Mouse (Mus musculus): ENCODE data around the gene Dab1.

DNA sequence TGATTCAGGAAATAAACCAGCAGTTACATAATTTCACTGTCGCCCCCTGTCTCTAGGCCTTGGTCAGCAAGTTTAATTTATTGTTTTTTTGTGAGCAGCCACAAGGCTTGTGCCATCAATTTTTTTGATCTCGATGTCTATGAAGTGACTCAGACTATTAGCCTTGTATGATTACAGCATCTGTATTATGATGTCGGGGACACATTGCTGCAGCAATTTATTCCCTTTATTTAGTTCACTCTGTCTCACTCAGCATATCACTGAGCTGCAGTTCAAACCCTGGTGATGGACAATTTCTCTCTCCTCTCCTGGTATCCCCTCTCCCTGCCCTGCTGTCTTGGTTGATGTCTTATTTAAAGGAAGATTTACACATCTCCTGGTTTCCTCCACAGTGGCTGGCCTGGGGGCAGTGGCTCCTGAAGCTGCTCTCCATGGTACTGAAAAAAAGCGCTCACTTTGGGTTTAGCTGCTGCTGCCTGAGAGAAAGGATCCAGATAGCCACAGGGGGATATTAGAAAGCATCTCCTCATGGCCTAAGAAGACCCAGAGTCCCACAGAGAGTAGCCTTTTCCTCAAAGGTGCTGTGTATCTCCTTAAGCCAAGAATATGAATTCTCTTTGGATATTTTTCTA, 47.3 kb upstream of the Dab1 start:
- TF ChIP-seq CTCF (IDR thresholded peaks at IDR 0.05; ENCODE audit: insufficient read depth, low read depth, low read length) (no peak), POLR2A (IDR thresholded peaks at IDR 0.05; ENCODE audit: insufficient read depth, low read depth, low read length) (no peak)

All from olfactory bulb, adult 2 months (tissue).